In the genomic region with DNA sequence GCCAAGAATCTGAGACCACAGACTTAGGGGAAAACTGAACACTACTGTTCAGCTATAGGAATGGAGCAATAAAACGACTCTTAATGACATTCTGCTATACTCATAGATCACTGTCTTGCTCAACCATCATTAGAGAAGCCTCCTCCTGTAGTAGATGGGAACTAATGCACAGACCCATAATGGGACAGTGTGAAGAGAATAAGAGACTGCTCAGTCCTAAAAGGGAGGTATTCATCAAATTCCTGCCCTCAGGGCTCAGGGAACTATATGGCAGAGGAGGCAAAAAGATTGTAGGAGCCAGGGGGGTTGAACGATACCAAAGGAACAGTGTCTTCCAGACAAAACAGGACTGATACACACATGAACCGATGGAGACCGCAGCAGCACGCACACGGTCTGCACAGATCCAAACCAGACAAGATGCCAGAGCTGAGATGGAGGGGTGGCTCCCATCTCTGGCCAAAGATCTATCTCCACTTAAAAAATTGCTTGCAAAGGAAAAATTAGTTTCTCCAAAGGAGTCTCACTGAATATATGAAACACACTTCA, we compare ENCODE assay signal across 15 mouse cellular contexts. TPM values are rescaled to one million over a fixed set of nuclear protein-coding genes. Genes with fewer than 3 reads are reported as not detected.
DNase-seq lines count a peak whose midpoint lies in the region; ATAC-seq and TF ChIP-seq lines count a peak whose summit lies in the region.
"Had no signal": no experiment of that assay in that cellular context is flagged by ENCODE, and none has a peak within 500 bp of the region (broad histone marks: within the 10 kb centered on the region; RNA-seq: fewer than 3 reads in every experiment).

No protein-coding gene starts in this region.

- whole genome bisulfite sequencing in heart, embryonic 15.5 days = 74% methylated on average over 6 of the region's 6 CpGs
- WGBS in midbrain, embryonic 12.5 days = 91% methylated on average over 6 of the region's 6 CpGs
- WGBS in midbrain, postnatal 0 days = 88% methylated on average over 6 of the region's 6 CpGs
- WGBS in hindbrain, embryonic 16.5 days = 72% methylated on average over 6 of the region's 6 CpGs
- WGBS in stomach, embryonic 16.5 days = 51% methylated on average over 6 of the region's 6 CpGs

- no peak overlapping the region for H3K4me2 ChIP-seq in heart, embryonic 15.5 days
- H3K4me2 ChIP-seq in midbrain, embryonic 12.5 days (replicated peaks) = no peak overlapping the region
- H3K4me2 ChIP-seq in midbrain, postnatal 0 days (ENCODE audit: low read depth, low read length, poor library complexity, severe bottlenecking) = no peak overlapping the region
- no peak overlapping the region for H3K4me2 ChIP-seq in hindbrain, embryonic 16.5 days (ENCODE audit: low read length)
- H3K4me2 ChIP-seq in stomach, embryonic 16.5 days (ENCODE audit: low read depth, low read length) = no peak overlapping the region
- H3K4me2 ChIP-seq: forebrain, embryonic 12.5 days; neural tube, embryonic 12.5 days had no signal

- H3K36me3 ChIP-seq in heart, embryonic 15.5 days = no peaks in the 10 kb centered on the region
- H3K36me3 ChIP-seq in midbrain, embryonic 12.5 days = peaks cover 3% of the 10 kb centered on the region; the same call in 1 of the 2 replicates
- no peaks in the 10 kb centered on the region for H3K36me3 ChIP-seq in midbrain, postnatal 0 days (ENCODE audit: insufficient read depth, low read length)
- H3K36me3 ChIP-seq in hindbrain, embryonic 16.5 days (ENCODE audit: control insufficient read depth, insufficient read depth, low read length) = no peaks in the 10 kb centered on the region
- no peaks in the 10 kb centered on the region for H3K36me3 ChIP-seq in stomach, embryonic 16.5 days (ENCODE audit: control insufficient read depth, insufficient read depth, low read length)
- H3K36me3 ChIP-seq: forebrain, embryonic 12.5 days; neural tube, embryonic 12.5 days had no signal

- intact Hi-C loops in heart, postnatal 10 days (cut with DNase I) = no loop called here

- DNase-seq in heart, postnatal 10 days = no peak
- no peak for DNase-seq in midbrain, postnatal 0 days (ENCODE audit: low spot score)
- DNase-seq in adrenal gland, postnatal 25 days = no peak
- DNase-seq: B cell, adult 2 months; cerebellum, adult 9-11 months; kidney, postnatal 14 days; lung, postnatal 14 days; midbrain, embryonic 14.5 days; thymus, postnatal 4 days had no signal

- H3K27me3 ChIP-seq in heart, embryonic 15.5 days = no peaks in the 10 kb centered on the region
- no peaks in the 10 kb centered on the region for H3K27me3 ChIP-seq in midbrain, embryonic 12.5 days
- H3K27me3 ChIP-seq in midbrain, postnatal 0 days (ENCODE audit: insufficient read depth, low read length) = no peaks in the 10 kb centered on the region
- no peaks in the 10 kb centered on the region for H3K27me3 ChIP-seq in hindbrain, embryonic 16.5 days (replicated peaks; ENCODE audit: control insufficient read depth, insufficient read depth, low read length)
- no peaks in the 10 kb centered on the region for H3K27me3 ChIP-seq in stomach, embryonic 16.5 days (ENCODE audit: control insufficient read depth, insufficient read depth, low read length)
- H3K27me3 ChIP-seq: forebrain, embryonic 12.5 days; neural tube, embryonic 12.5 days had no signal

- no peak overlapping the region for H3K4me3 ChIP-seq in heart, embryonic 15.5 days
- H3K4me3 ChIP-seq in midbrain, embryonic 12.5 days = no peak overlapping the region
- H3K4me3 ChIP-seq in midbrain, postnatal 0 days (ENCODE audit: low read depth, low read length) = no peak overlapping the region
- H3K4me3 ChIP-seq in hindbrain, embryonic 16.5 days (ENCODE audit: low read length) = no peak overlapping the region
- H3K4me3 ChIP-seq in stomach, embryonic 16.5 days (replicated peaks; ENCODE audit: low read length) = no peak overlapping the region
- H3K4me3 ChIP-seq: forebrain, embryonic 12.5 days; neural tube, embryonic 12.5 days had no signal

- no peak overlapping the region for H3K9ac ChIP-seq in heart, embryonic 15.5 days
- no peak overlapping the region for H3K9ac ChIP-seq in midbrain, embryonic 12.5 days (replicated peaks)
- no peak overlapping the region for H3K9ac ChIP-seq in midbrain, postnatal 0 days (replicated peaks; ENCODE audit: low read length, poor library complexity, severe bottlenecking)
- H3K9ac ChIP-seq in hindbrain, embryonic 16.5 days (ENCODE audit: low read depth, low read length) = no peak overlapping the region
- H3K9ac ChIP-seq in stomach, embryonic 16.5 days (ENCODE audit: low read length) = no peak overlapping the region
- H3K9ac ChIP-seq: forebrain, embryonic 12.5 days; neural tube, embryonic 12.5 days had no signal

- no peaks in the 10 kb centered on the region for H3K9me3 ChIP-seq in heart, embryonic 15.5 days (replicated peaks)
- 0 out of 2 replicates have a peak, but pooled peaks cover 4% of the 10 kb centered on the region for H3K9me3 ChIP-seq in midbrain, embryonic 12.5 days
- H3K9me3 ChIP-seq in midbrain, postnatal 0 days (ENCODE audit: low read length) = no peaks in the 10 kb centered on the region
- H3K9me3 ChIP-seq in hindbrain, embryonic 16.5 days (ENCODE audit: control insufficient read depth, low read length) = no peaks in the 10 kb centered on the region
- no peaks in the 10 kb centered on the region for H3K9me3 ChIP-seq in stomach, embryonic 16.5 days (replicated peaks; ENCODE audit: control insufficient read depth, low read length)

- ATAC-seq in heart, embryonic 15.5 days (replicated peaks; ENCODE audit: insufficient number of reproducible peaks, insufficient read depth, low FRiP score, low read depth) = no peak
- ATAC-seq in midbrain, embryonic 12.5 days (ENCODE audit: low FRiP score, low read depth) = no peak
- no peak for ATAC-seq in midbrain, postnatal 0 days (ENCODE audit: low FRiP score)
- peak; percentile 32; the same call in 1 of the 2 replicates for ATAC-seq in hindbrain, embryonic 16.5 days
- ATAC-seq in stomach, embryonic 16.5 days (ENCODE audit: insufficient read depth, low FRiP score) = no peak

- no peak for TF ChIP-seq CTCF in midbrain, postnatal 0 days (IDR thresholded peaks at IDR 0.05)

- peaks cover 29% of the 10 kb centered on the region for H3K4me1 ChIP-seq in heart, embryonic 15.5 days (replicated peaks)
- H3K4me1 ChIP-seq in midbrain, embryonic 12.5 days = peaks cover 23% of the 10 kb centered on the region
- H3K4me1 ChIP-seq in midbrain, postnatal 0 days (ENCODE audit: insufficient read depth, low read length) = 0 out of 2 replicates have a peak, but pooled peaks cover 4% of the 10 kb centered on the region
- peaks cover 16% of the 10 kb centered on the region for H3K4me1 ChIP-seq in hindbrain, embryonic 16.5 days (ENCODE audit: control insufficient read depth, insufficient read depth, low read depth, low read length)
- H3K4me1 ChIP-seq in stomach, embryonic 16.5 days (ENCODE audit: control insufficient read depth, insufficient read depth, low read length) = peaks cover 20% of the 10 kb centered on the region

- peak overlapping the region; percentile 76; the same call in 1 of the 2 replicates for H3K27ac ChIP-seq in heart, embryonic 15.5 days
- H3K27ac ChIP-seq in midbrain, embryonic 12.5 days (replicated peaks) = 0 out of 2 replicates have a peak overlapping the region, but pooled peaks have one; percentile 22
- no peak overlapping the region for H3K27ac ChIP-seq in midbrain, postnatal 0 days (ENCODE audit: low read depth, low read length)
- H3K27ac ChIP-seq in hindbrain, embryonic 16.5 days (ENCODE audit: low read depth, low read length) = no peak overlapping the region
- H3K27ac ChIP-seq in stomach, embryonic 16.5 days (ENCODE audit: low read length) = peak overlapping the region; percentile 51
- H3K27ac ChIP-seq: forebrain, embryonic 12.5 days; neural tube, embryonic 12.5 days had no signal

RNA-seq across cellular contexts. Expression of gene Fignl1, which starts 43.3 kb away (rescaled TPM):
- polyA plus RNA-seq in heart, embryonic 15.5 days (2015; fragmentation: Nextera tagmentation; extraction: Ambion mirVana) = 42.5 and 45.8 TPM in 2 replicates
- total RNA-seq in heart, postnatal 10 days (2021) = 1 to 10 TPM; 5.6 to 6.7 TPM
- 58.1 and 58.5 TPM in 2 replicates for polyA plus RNA-seq in midbrain, embryonic 12.5 days (2016; fragmentation: Nextera tagmentation; extraction: Ambion mirVana)
- 4.4 and 5.2 TPM in 2 replicates for total RNA-seq in midbrain, postnatal 0 days (2014; rRNA removed)
- 2.2 and 3.7 TPM in 2 replicates for polyA plus RNA-seq in midbrain, postnatal 0 days (2015; fragmentation: Nextera tagmentation; extraction: Ambion mirVana)
- polyA plus RNA-seq in hindbrain, embryonic 16.5 days (2015; fragmentation: Nextera tagmentation; extraction: Ambion mirVana) = 12.4 and 13.5 TPM in 2 replicates
- polyA plus RNA-seq in stomach, embryonic 16.5 days (2015; fragmentation: Nextera tagmentation; extraction: Ambion mirVana) = 47.3 and 50.1 TPM in 2 replicates
- 7.2 and 7.5 TPM in 2 replicates for total RNA-seq in adrenal gland, postnatal 25 days (2021)

RNA-seq across cellular contexts. Expression of gene Ddc, which starts 45.9 kb away (rescaled TPM):
- polyA plus RNA-seq in heart, embryonic 15.5 days (2015; fragmentation: Nextera tagmentation; extraction: Ambion mirVana) = 92.1 and 115 TPM in 2 replicates
- 10 to 100 TPM; 11.0 to 11.9 TPM for total RNA-seq in heart, postnatal 10 days (2021)
- polyA plus RNA-seq in midbrain, embryonic 12.5 days (2016; fragmentation: Nextera tagmentation; extraction: Ambion mirVana) = 18.7 and 26.2 TPM in 2 replicates
- total RNA-seq in midbrain, postnatal 0 days (2014; rRNA removed) = 27.4 and 35.0 TPM in 2 replicates
- 23.0 and 23.4 TPM in 2 replicates for polyA plus RNA-seq in midbrain, postnatal 0 days (2015; fragmentation: Nextera tagmentation; extraction: Ambion mirVana)
- 10.6 and 11.9 TPM in 2 replicates for polyA plus RNA-seq in hindbrain, embryonic 16.5 days (2015; fragmentation: Nextera tagmentation; extraction: Ambion mirVana)
- polyA plus RNA-seq in stomach, embryonic 16.5 days (2015; fragmentation: Nextera tagmentation; extraction: Ambion mirVana) = 48.7 and 49.1 TPM in 2 replicates
- 45.0 and 70.3 TPM in 2 replicates for total RNA-seq in adrenal gland, postnatal 25 days (2021)

Comparison
In these comparisons a context has a peak if more than half of its experiments do, and no peak if none do; other contexts are left out.
1. H3K27ac ChIP-seq: peak in heart, embryonic 15.5 days (single experiment), midbrain, embryonic 12.5 days (single experiment) and stomach, embryonic 16.5 days (single experiment); none in midbrain, postnatal 0 days (single experiment) and hindbrain, embryonic 16.5 days (single experiment).